Mouse (Mus musculus): ENCODE measurements around the gene Larp4b. TPM values are rescaled to one million over a fixed set of nuclear protein-coding genes. Genes with fewer than 3 reads are reported as not detected.

Larp4b gene
- polyA plus RNA-seq, 1 experiment: 24.1 TPM

DNA sequence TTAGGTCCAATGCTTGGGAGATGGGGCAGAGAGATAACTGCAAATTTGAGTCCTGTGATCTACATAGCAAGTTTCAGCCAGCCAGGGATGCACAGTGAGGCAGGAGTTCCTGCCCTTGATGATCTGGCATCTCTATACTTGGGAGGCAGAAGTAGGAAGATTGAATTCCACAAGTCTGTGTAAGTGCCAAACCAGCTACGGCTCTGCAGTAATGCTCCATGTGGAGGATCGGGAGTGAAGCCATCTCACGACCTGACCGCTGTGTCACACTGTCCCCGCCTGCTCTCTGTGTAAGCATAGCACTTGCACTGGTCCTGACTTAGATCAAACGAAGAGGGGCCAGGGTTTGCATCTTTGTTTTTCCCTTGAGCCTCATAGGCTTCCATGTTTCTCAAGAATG lies 75.9 kb downstream of the Larp4b start:
- H3K27ac ChIP-seq (ENCODE audit: control insufficient read depth, insufficient read depth, low read length): no peak overlapping the region
- no peaks in the 10 kb centered on the region for H3K27me3 ChIP-seq (ENCODE audit: control insufficient read depth, insufficient read depth, low read length)
- peaks cover 3% of the 10 kb centered on the region; the same call in 1 of the 2 replicates for H3K4me1 ChIP-seq (replicated peaks; ENCODE audit: control insufficient read depth, insufficient read depth, low read length)
- DNase-seq: no peak
- 90% methylated on average over 6 of the region's 6 CpGs for WGBS
- H3K4me3 ChIP-seq (ENCODE audit: control insufficient read depth, insufficient read depth, low read length): no peak overlapping the region
- H3K36me3 ChIP-seq (ENCODE audit: control insufficient read depth, insufficient read depth, low read length): peaks cover 90% of the 10 kb centered on the region
- TF ChIP-seq CTCF (IDR thresholded peaks at IDR 0.05; ENCODE audit: borderline replicate concordance, control insufficient read depth, extremely low read depth, insufficient read depth, low read length, poor library complexity) (no peak), POLR2A (IDR thresholded peaks at IDR 0.05; ENCODE audit: control insufficient read depth, extremely low read depth, insufficient read depth, low read length, poor library complexity) (no peak)

DNA sequence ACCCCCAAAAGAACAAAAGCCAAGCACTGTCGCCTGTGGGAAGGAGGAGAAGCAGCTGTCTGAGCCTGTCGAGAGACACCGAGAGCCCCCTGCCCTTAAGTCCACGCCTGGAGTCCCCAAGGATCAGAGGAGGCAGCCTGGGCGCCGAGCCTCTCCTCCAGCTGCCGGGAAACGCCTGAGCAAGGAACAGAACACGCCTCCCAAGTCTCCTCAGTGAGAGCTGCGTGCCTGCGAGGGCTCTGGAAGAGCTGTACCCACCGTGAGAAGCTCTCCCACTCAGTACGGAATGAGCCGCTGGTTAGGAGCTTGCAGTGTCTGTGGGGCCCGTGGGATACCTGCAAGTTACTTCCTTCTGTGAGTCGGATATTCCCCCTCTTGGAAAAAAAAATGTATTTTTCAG lies 77.0 kb downstream of the Larp4b start:
- no peaks in the 10 kb centered on the region for H3K27me3 ChIP-seq (ENCODE audit: control insufficient read depth, insufficient read depth, low read length)
- H3K36me3 ChIP-seq (ENCODE audit: control insufficient read depth, insufficient read depth, low read length): peaks cover 81% of the 10 kb centered on the region
- DNase-seq: no peak
- no peak overlapping the region for H3K27ac ChIP-seq (ENCODE audit: control insufficient read depth, insufficient read depth, low read length)
- no peak overlapping the region for H3K4me3 ChIP-seq (ENCODE audit: control insufficient read depth, insufficient read depth, low read length)
- peaks cover 3% of the 10 kb centered on the region; the same call in 1 of the 2 replicates for H3K4me1 ChIP-seq (replicated peaks; ENCODE audit: control insufficient read depth, insufficient read depth, low read length)
- WGBS: 91% methylated on average over 16 of the region's 16 CpGs
- no peak for TF ChIP-seq POLR2A (IDR thresholded peaks at IDR 0.05; ENCODE audit: control insufficient read depth, extremely low read depth, insufficient read depth, low read length, poor library complexity)
- TF ChIP-seq CTCF (IDR thresholded peaks at IDR 0.05; ENCODE audit: borderline replicate concordance, control insufficient read depth, extremely low read depth, insufficient read depth, low read length, poor library complexity): no peak

DNA sequence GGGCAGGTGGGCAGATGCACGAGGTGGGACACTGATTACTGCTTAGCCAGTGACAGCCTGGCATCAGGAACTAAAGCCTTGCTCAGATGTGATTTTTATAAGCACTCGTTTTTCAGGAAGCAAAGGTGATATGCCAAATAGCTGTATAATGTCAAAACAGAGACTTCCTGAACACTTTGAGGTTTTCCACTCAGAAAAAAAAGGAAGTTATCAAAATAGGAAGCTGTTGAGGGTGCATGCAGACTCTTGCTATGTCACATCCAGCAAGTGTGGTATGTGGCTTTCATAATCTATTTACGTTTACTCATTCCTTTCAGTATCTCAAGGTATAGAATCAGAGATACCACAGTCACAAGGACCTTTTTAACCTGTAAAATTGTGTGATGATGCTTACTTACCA lies 79.7 kb downstream of the Larp4b start:
- WGBS: 31% methylated on average over 3 of the region's 3 CpGs
- H3K4me1 ChIP-seq (replicated peaks; ENCODE audit: control insufficient read depth, insufficient read depth, low read length): peaks cover 3% of the 10 kb centered on the region; the same call in 1 of the 2 replicates
- TF ChIP-seq POLR2A (IDR thresholded peaks at IDR 0.05; ENCODE audit: control insufficient read depth, extremely low read depth, insufficient read depth, low read length, poor library complexity): no peak
- TF ChIP-seq CTCF (IDR thresholded peaks at IDR 0.05; ENCODE audit: borderline replicate concordance, control insufficient read depth, extremely low read depth, insufficient read depth, low read length, poor library complexity): no peak
- no peak overlapping the region for H3K27ac ChIP-seq (ENCODE audit: control insufficient read depth, insufficient read depth, low read length)
- H3K27me3 ChIP-seq (ENCODE audit: control insufficient read depth, insufficient read depth, low read length): no peaks in the 10 kb centered on the region
- H3K4me3 ChIP-seq (ENCODE audit: control insufficient read depth, insufficient read depth, low read length): no peak overlapping the region
- DNase-seq: no peak
- H3K36me3 ChIP-seq (ENCODE audit: control insufficient read depth, insufficient read depth, low read length): peaks cover 54% of the 10 kb centered on the region

- over 99% methylated on average over 5 of the region's 5 CpGs for WGBS
Measured at GRCm38 (mm10) chr13:9175171-9175570, 81.5 kb downstream of the Larp4b start.

GRCm38 (mm10) chr13:9178270-9178669 lies 84.6 kb downstream of the Larp4b start:
- H3K27ac ChIP-seq (ENCODE audit: control insufficient read depth, insufficient read depth, low read length): no peak overlapping the region
- H3K4me1 ChIP-seq (replicated peaks; ENCODE audit: control insufficient read depth, insufficient read depth, low read length): peaks cover 9% of the 10 kb centered on the region
- no peaks in the 10 kb centered on the region for H3K27me3 ChIP-seq (ENCODE audit: control insufficient read depth, insufficient read depth, low read length)
- TF ChIP-seq CTCF (IDR thresholded peaks at IDR 0.05; ENCODE audit: borderline replicate concordance, control insufficient read depth, extremely low read depth, insufficient read depth, low read length, poor library complexity) (no peak), POLR2A (IDR thresholded peaks at IDR 0.05; ENCODE audit: control insufficient read depth, extremely low read depth, insufficient read depth, low read length, poor library complexity) (no peak)
- H3K4me3 ChIP-seq (ENCODE audit: control insufficient read depth, insufficient read depth, low read length): no peak overlapping the region
- DNase-seq: no peak
- 97% methylated on average over 4 of the region's 4 CpGs for WGBS
- H3K36me3 ChIP-seq (ENCODE audit: control insufficient read depth, insufficient read depth, low read length): peaks cover 9% of the 10 kb centered on the region

More at GRCm38 (mm10) chr13:9175171-9175570, 81.5 kb downstream of the Larp4b start:
- DNase-seq: no peak
- H3K27me3 ChIP-seq (ENCODE audit: control insufficient read depth, insufficient read depth, low read length): no peaks in the 10 kb centered on the region
- H3K27ac ChIP-seq (ENCODE audit: control insufficient read depth, insufficient read depth, low read length): no peak overlapping the region
- H3K36me3 ChIP-seq (ENCODE audit: control insufficient read depth, insufficient read depth, low read length): peaks cover 37% of the 10 kb centered on the region
- TF ChIP-seq CTCF (IDR thresholded peaks at IDR 0.05; ENCODE audit: borderline replicate concordance, control insufficient read depth, extremely low read depth, insufficient read depth, low read length, poor library complexity) (no peak), POLR2A (IDR thresholded peaks at IDR 0.05; ENCODE audit: control insufficient read depth, extremely low read depth, insufficient read depth, low read length, poor library complexity) (no peak)
- H3K4me1 ChIP-seq (replicated peaks; ENCODE audit: control insufficient read depth, insufficient read depth, low read length): peaks cover 8% of the 10 kb centered on the region; the same call in 1 of the 2 replicates
- no peak overlapping the region for H3K4me3 ChIP-seq (ENCODE audit: control insufficient read depth, insufficient read depth, low read length)

- H3K4me3 ChIP-seq (ENCODE audit: control insufficient read depth, insufficient read depth, low read length): no peak overlapping the region
- TF ChIP-seq POLR2A (IDR thresholded peaks at IDR 0.05; ENCODE audit: control insufficient read depth, extremely low read depth, insufficient read depth, low read length, poor library complexity) (no peak), CTCF (IDR thresholded peaks at IDR 0.05; ENCODE audit: borderline replicate concordance, control insufficient read depth, extremely low read depth, insufficient read depth, low read length, poor library complexity) (no peak)
- no peaks in the 10 kb centered on the region for H3K27me3 ChIP-seq (ENCODE audit: control insufficient read depth, insufficient read depth, low read length)
- H3K27ac ChIP-seq (ENCODE audit: control insufficient read depth, insufficient read depth, low read length): no peak overlapping the region
- WGBS: 93% methylated on average over 3 of the region's 3 CpGs
- no peak for DNase-seq
- H3K4me1 ChIP-seq (replicated peaks; ENCODE audit: control insufficient read depth, insufficient read depth, low read length): peaks cover 9% of the 10 kb centered on the region
- H3K36me3 ChIP-seq (ENCODE audit: control insufficient read depth, insufficient read depth, low read length): peaks cover 9% of the 10 kb centered on the region
Measured at GRCm38 (mm10) chr13:9178718-9179117, 85.0 kb downstream of the Larp4b start.

DNA sequence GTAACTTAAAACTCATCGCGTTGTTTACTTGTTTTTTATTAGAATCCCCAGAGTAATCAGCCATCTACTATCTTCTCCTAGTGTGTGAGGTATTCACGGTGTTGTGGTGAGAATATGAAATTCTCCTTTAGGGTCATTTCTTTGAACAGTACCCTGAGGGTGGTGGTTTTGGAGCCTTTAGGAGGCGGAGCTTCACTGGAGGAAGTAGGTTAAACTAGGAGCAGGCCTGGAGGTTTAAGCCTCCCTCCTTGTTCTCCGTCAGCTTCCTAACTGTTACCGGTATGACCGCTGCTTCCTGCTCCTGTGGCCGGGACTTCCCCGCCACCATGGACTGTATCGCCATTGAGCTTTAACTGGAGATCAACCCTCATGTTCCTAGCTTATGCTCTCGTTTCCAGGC lies 86.5 kb downstream of the Larp4b start:
- WGBS: 13% methylated on average over 11 of the region's 11 CpGs
- peak; percentile 21 for DNase-seq
- TF ChIP-seq POLR2A (IDR thresholded peaks at IDR 0.05; ENCODE audit: control insufficient read depth, extremely low read depth, insufficient read depth, low read length, poor library complexity) (no peak), CTCF (IDR thresholded peaks at IDR 0.05; ENCODE audit: borderline replicate concordance, control insufficient read depth, extremely low read depth, insufficient read depth, low read length, poor library complexity) (no peak)
- H3K36me3 ChIP-seq (ENCODE audit: control insufficient read depth, insufficient read depth, low read length): no peaks in the 10 kb centered on the region
- H3K4me1 ChIP-seq (replicated peaks; ENCODE audit: control insufficient read depth, insufficient read depth, low read length): peaks cover 9% of the 10 kb centered on the region
- peak overlapping the region; percentile 36; the same call in 1 of the 2 replicates for H3K27ac ChIP-seq (ENCODE audit: control insufficient read depth, insufficient read depth, low read length)
- H3K27me3 ChIP-seq (ENCODE audit: control insufficient read depth, insufficient read depth, low read length): no peaks in the 10 kb centered on the region
- H3K4me3 ChIP-seq (ENCODE audit: control insufficient read depth, insufficient read depth, low read length): peak overlapping the region; percentile 36

Measured in thymus, adult 2 months (tissue).